Mouse (Mus musculus): Measurements from ENCODE around the gene Cep152. TPM values are rescaled to one million over a fixed set of nuclear protein-coding genes. Genes with fewer than 3 reads are reported as not detected.

Cep152 gene
- 7.4 and 8.9 TPM in 2 replicates for polyA plus RNA-seq (2015; fragmentation: Nextera tagmentation; extraction: Ambion mirVana)

- ATAC-seq (ENCODE audit: low FRiP score, low TSS enrichment), result peak; percentile 97
- Histone ChIP-seq H3K27ac (ENCODE audit: low read length) (peak within 1 kb of the TSS; percentile 16; the same call in 1 of the 2 replicates), H3K4me2 (replicated peaks; ENCODE audit: low read depth, low read length) (peak within 1 kb of the TSS; percentile 56), H3K36me3 (ENCODE audit: insufficient read depth, low read length) (0 out of 2 replicates have a peak, but pooled peaks cover under 1% of the 10 kb centered on the region), H3K9ac (replicated peaks; ENCODE audit: low read length) (peak within 1 kb of the TSS; percentile 81), H3K9me3 (ENCODE audit: low read length) (no peaks in the 10 kb centered on the region), H3K27me3 (ENCODE audit: insufficient read depth, low read length) (no peaks in the 10 kb centered on the region), H3K4me1 (ENCODE audit: insufficient read depth, low read length) (peaks cover 18% of the 10 kb centered on the region), H3K4me3 (ENCODE audit: low read length) (peak within 1 kb of the TSS; percentile 85)
- WGBS, result 0% methylated on average over 50 of the region's 50 CpGs
Measured at GRCm38 (mm10) chr2:125624837-125625351, at the start of gene Cep152. Gene Cep152 (minus strand): TSS chr2:125625113.

- H3K9ac ChIP-seq (replicated peaks; ENCODE audit: low read length), result peak within 1 kb of the TSS; percentile 95
Measured at GRCm38 (mm10) chr2:125672957-125673631, 48.2 kb upstream of the Cep152 start, which contains the start of gene Eid1. Gene Eid1 (plus strand): TSS chr2:125673095.

GRCm38 (mm10) chr2:125672568-125672956, 47.6 kb upstream of the Cep152 start:
- H3K36me3 ChIP-seq (ENCODE audit: insufficient read depth, low read length), result no peaks in the 10 kb centered on the region
- H3K9ac ChIP-seq (replicated peaks; ENCODE audit: low read length), result peak overlapping the region; percentile 95
- no peak overlapping the region; the same call in 1 of the 2 replicates for H3K27ac ChIP-seq (ENCODE audit: low read length)
- peaks cover 7% of the 10 kb centered on the region for H3K4me1 ChIP-seq (ENCODE audit: insufficient read depth, low read length)
- peak overlapping the region; percentile 87 for H3K4me2 ChIP-seq (replicated peaks; ENCODE audit: low read depth, low read length)
- no peaks in the 10 kb centered on the region for H3K9me3 ChIP-seq (ENCODE audit: low read length)
- 26% methylated on average over 8 of the region's 20 CpGs for WGBS
- H3K4me3 ChIP-seq (ENCODE audit: low read length), result peak overlapping the region; percentile 89
- H3K27me3 ChIP-seq (ENCODE audit: insufficient read depth, low read length), result no peaks in the 10 kb centered on the region
- ATAC-seq (ENCODE audit: low FRiP score, low TSS enrichment), result peak; percentile 80

More at GRCm38 (mm10) chr2:125672957-125673631, 48.2 kb upstream of the Cep152 start, which contains the start of gene Eid1:
- no peaks in the 10 kb centered on the region for H3K27me3 ChIP-seq (ENCODE audit: insufficient read depth, low read length)
- peak; percentile 93 for ATAC-seq (ENCODE audit: low FRiP score, low TSS enrichment)
- peak within 1 kb of the TSS; percentile 84 for H3K27ac ChIP-seq (ENCODE audit: low read length)
- peak within 1 kb of the TSS; percentile 89 for H3K4me3 ChIP-seq (ENCODE audit: low read length)
- peak within 1 kb of the TSS; percentile 87 for H3K4me2 ChIP-seq (replicated peaks; ENCODE audit: low read depth, low read length)
- no peaks in the 10 kb centered on the region for H3K36me3 ChIP-seq (ENCODE audit: insufficient read depth, low read length)
- peaks cover 7% of the 10 kb centered on the region for H3K4me1 ChIP-seq (ENCODE audit: insufficient read depth, low read length)
- WGBS, result 0% methylated on average over 65 of the region's 79 CpGs
- H3K9me3 ChIP-seq (ENCODE audit: low read length), result no peaks in the 10 kb centered on the region

- Histone ChIP-seq H3K9ac (replicated peaks; ENCODE audit: low read length) (no peak overlapping the region), H3K4me3 (ENCODE audit: low read length) (no peak overlapping the region), H3K27ac (ENCODE audit: low read length) (no peak overlapping the region), H3K27me3 (ENCODE audit: insufficient read depth, low read length) (no peaks in the 10 kb centered on the region), H3K36me3 (ENCODE audit: insufficient read depth, low read length) (no peaks in the 10 kb centered on the region), H3K4me1 (ENCODE audit: insufficient read depth, low read length) (peaks cover 7% of the 10 kb centered on the region), H3K4me2 (replicated peaks; ENCODE audit: low read depth, low read length) (no peak overlapping the region), H3K9me3 (ENCODE audit: low read length) (no peaks in the 10 kb centered on the region)
- WGBS, result 55% methylated on average over 1 of the region's 1 CpGs
- ATAC-seq (ENCODE audit: low FRiP score, low TSS enrichment), result no peak
Measured at GRCm38 (mm10) chr2:125670846-125671245, 45.9 kb upstream of the Cep152 start.

- Histone ChIP-seq H3K9me3 (ENCODE audit: low read length) (no peaks in the 10 kb centered on the region), H3K36me3 (ENCODE audit: insufficient read depth, low read length) (no peaks in the 10 kb centered on the region), H3K4me2 (replicated peaks; ENCODE audit: low read depth, low read length) (no peak overlapping the region), H3K27ac (ENCODE audit: low read length) (no peak overlapping the region), H3K4me1 (ENCODE audit: insufficient read depth, low read length) (no peaks in the 10 kb centered on the region), H3K4me3 (ENCODE audit: low read length) (no peak overlapping the region), H3K27me3 (ENCODE audit: insufficient read depth, low read length) (no peaks in the 10 kb centered on the region), H3K9ac (replicated peaks; ENCODE audit: low read length) (no peak overlapping the region)
- no peak for ATAC-seq (ENCODE audit: low FRiP score, low TSS enrichment)
- 85% methylated on average over 7 of the region's 7 CpGs for WGBS
Measured at GRCm38 (mm10) chr2:125667721-125668120, 42.8 kb upstream of the Cep152 start.

GRCm38 (mm10) chr2:125667184-125667583, 42.3 kb upstream of the Cep152 start:
- Histone ChIP-seq H3K36me3 (ENCODE audit: insufficient read depth, low read length) (no peaks in the 10 kb centered on the region), H3K9ac (replicated peaks; ENCODE audit: low read length) (no peak overlapping the region), H3K27me3 (ENCODE audit: insufficient read depth, low read length) (no peaks in the 10 kb centered on the region), H3K4me1 (ENCODE audit: insufficient read depth, low read length) (no peaks in the 10 kb centered on the region), H3K27ac (ENCODE audit: low read length) (no peak overlapping the region), H3K9me3 (ENCODE audit: low read length) (no peaks in the 10 kb centered on the region), H3K4me3 (ENCODE audit: low read length) (no peak overlapping the region), H3K4me2 (replicated peaks; ENCODE audit: low read depth, low read length) (no peak overlapping the region)
- no peak for ATAC-seq (ENCODE audit: low FRiP score, low TSS enrichment)
- WGBS, result 56% methylated on average over 5 of the region's 5 CpGs

- no peak overlapping the region for H3K9ac ChIP-seq (replicated peaks; ENCODE audit: low read length)
- H3K4me1 ChIP-seq (ENCODE audit: insufficient read depth, low read length), result no peaks in the 10 kb centered on the region
- no peak overlapping the region for H3K4me2 ChIP-seq (replicated peaks; ENCODE audit: low read depth, low read length)
- 81% methylated on average over 4 of the region's 4 CpGs for WGBS
- H3K27ac ChIP-seq (ENCODE audit: low read length), result no peak overlapping the region
- H3K27me3 ChIP-seq (ENCODE audit: insufficient read depth, low read length), result no peaks in the 10 kb centered on the region
- H3K4me3 ChIP-seq (ENCODE audit: low read length), result no peak overlapping the region
- no peaks in the 10 kb centered on the region for H3K9me3 ChIP-seq (ENCODE audit: low read length)
- H3K36me3 ChIP-seq (ENCODE audit: insufficient read depth, low read length), result no peaks in the 10 kb centered on the region
- no peak for ATAC-seq (ENCODE audit: low FRiP score, low TSS enrichment)
Measured at GRCm38 (mm10) chr2:125666668-125667067, 41.8 kb upstream of the Cep152 start.

- Histone ChIP-seq H3K4me1 (ENCODE audit: insufficient read depth, low read length) (peaks cover 1% of the 10 kb centered on the region), H3K4me3 (ENCODE audit: low read length) (no peak overlapping the region), H3K27ac (ENCODE audit: low read length) (no peak overlapping the region), H3K9ac (replicated peaks; ENCODE audit: low read length) (no peak overlapping the region), H3K27me3 (ENCODE audit: insufficient read depth, low read length) (no peaks in the 10 kb centered on the region), H3K9me3 (ENCODE audit: low read length) (no peaks in the 10 kb centered on the region), H3K36me3 (ENCODE audit: insufficient read depth, low read length) (no peaks in the 10 kb centered on the region), H3K4me2 (replicated peaks; ENCODE audit: low read depth, low read length) (no peak overlapping the region)
- WGBS, result 88% methylated on average over 4 of the region's 4 CpGs
- ATAC-seq (ENCODE audit: low FRiP score, low TSS enrichment), result no peak
Measured at GRCm38 (mm10) chr2:125665909-125666308, 41.0 kb upstream of the Cep152 start.

- H3K27ac ChIP-seq (ENCODE audit: low read length), result no peak overlapping the region
- no peaks in the 10 kb centered on the region for H3K9me3 ChIP-seq (ENCODE audit: low read length)
- no peaks in the 10 kb centered on the region for H3K36me3 ChIP-seq (ENCODE audit: insufficient read depth, low read length)
- no peak overlapping the region for H3K4me3 ChIP-seq (ENCODE audit: low read length)
- WGBS, result 83% methylated on average over 5 of the region's 5 CpGs
- no peak for ATAC-seq (ENCODE audit: low FRiP score, low TSS enrichment)
- H3K27me3 ChIP-seq (ENCODE audit: insufficient read depth, low read length), result no peaks in the 10 kb centered on the region
- H3K4me2 ChIP-seq (replicated peaks; ENCODE audit: low read depth, low read length), result no peak overlapping the region
- peaks cover 8% of the 10 kb centered on the region for H3K4me1 ChIP-seq (ENCODE audit: insufficient read depth, low read length)
- H3K9ac ChIP-seq (replicated peaks; ENCODE audit: low read length), result no peak overlapping the region
Measured at GRCm38 (mm10) chr2:125665213-125665612, 40.3 kb upstream of the Cep152 start.

GRCm38 (mm10) chr2:125662517-125662916, 37.6 kb upstream of the Cep152 start:
- ATAC-seq (ENCODE audit: low FRiP score, low TSS enrichment), result no peak
- no peak overlapping the region for H3K9ac ChIP-seq (replicated peaks; ENCODE audit: low read length)
- 90% methylated on average over 3 of the region's 3 CpGs for WGBS

More at GRCm38 (mm10) chr2:125662517-125662916, 37.6 kb upstream of the Cep152 start:
- Histone ChIP-seq H3K4me1 (ENCODE audit: insufficient read depth, low read length) (peaks cover 8% of the 10 kb centered on the region), H3K4me3 (ENCODE audit: low read length) (no peak overlapping the region), H3K36me3 (ENCODE audit: insufficient read depth, low read length) (no peaks in the 10 kb centered on the region), H3K27ac (ENCODE audit: low read length) (no peak overlapping the region), H3K9me3 (ENCODE audit: low read length) (no peaks in the 10 kb centered on the region), H3K27me3 (ENCODE audit: insufficient read depth, low read length) (no peaks in the 10 kb centered on the region), H3K4me2 (replicated peaks; ENCODE audit: low read depth, low read length) (no peak overlapping the region)

Data from kidney, embryonic 16.5 days (tissue).